Mouse (Mus musculus): ENCODE measurements around the gene Csnk2a1.
A peak's percentile ranks its signal among the peaks of the same experiment; 100 is the strongest.
"Not testable (repeated sequence)": the region's sequence is repeated elsewhere in the genome, so short reads cannot be mapped to it uniquely, and the experiment has no call there.

The Csnk2a1 gene

GRCm38 (mm10) chr2:152226248-152227050 lies at the start of gene Csnk2a1:
Csnk2a1 (plus strand) TSS chr2:152226839.
- DNase-seq (ENCODE audit: low spot score in 2 of 2) = peak; percentile 93 to 94

GRCm38 (mm10) chr2:152177162-152177805 lies 49.4 kb upstream of the Csnk2a1 start:
- peak; percentile 84 to 90 for DNase-seq (ENCODE audit: low spot score in 2 of 2)

- no peak for DNase-seq (ENCODE audit: low spot score in 2 of 2)
These were observed 48.9 kb upstream of the Csnk2a1 start for GRCm38 (mm10) chr2:152177806-152178170.

- DNase-seq (ENCODE audit: low spot score in 2 of 2) = no peak
These were observed 48.3 kb upstream of the Csnk2a1 start for GRCm38 (mm10) chr2:152178345-152178744.

GRCm38 (mm10) chr2:152179301-152179700 lies 47.3 kb upstream of the Csnk2a1 start:
- DNase-seq (ENCODE audit: low spot score in 2 of 2) = no peak

GRCm38 (mm10) chr2:152180323-152180722 lies 46.3 kb upstream of the Csnk2a1 start:
- peak; percentile 93 for DNase-seq (ENCODE audit: low spot score in 2 of 2)

- no peak for DNase-seq (ENCODE audit: low spot score in 2 of 2)
These were observed 39.5 kb upstream of the Csnk2a1 start for GRCm38 (mm10) chr2:152187132-152187531.

- DNase-seq (ENCODE audit: low spot score in 2 of 2) = peak in 1 of 2 experiments; percentile 54
These were observed 37.4 kb upstream of the Csnk2a1 start for GRCm38 (mm10) chr2:152189213-152189612.

GRCm38 (mm10) chr2:152189640-152190039 lies 37.0 kb upstream of the Csnk2a1 start:
- DNase-seq (ENCODE audit: low spot score in 2 of 2) = peak; percentile 58 to 84

GRCm38 (mm10) chr2:152190161-152190560 lies 36.5 kb upstream of the Csnk2a1 start:
- no peak for DNase-seq (ENCODE audit: low spot score in 2 of 2)

- DNase-seq (ENCODE audit: low spot score in 2 of 2) = no peak
These were observed 33.9 kb upstream of the Csnk2a1 start for GRCm38 (mm10) chr2:152192591-152193345.

GRCm38 (mm10) chr2:152193346-152193710 lies 33.3 kb upstream of the Csnk2a1 start:
- no peak for DNase-seq (ENCODE audit: low spot score in 2 of 2)

GRCm38 (mm10) chr2:152194586-152194985 lies 32.1 kb upstream of the Csnk2a1 start:
- no peak for DNase-seq (ENCODE audit: low spot score in 2 of 2)

GRCm38 (mm10) chr2:152196896-152197295 lies 29.7 kb upstream of the Csnk2a1 start:
- DNase-seq (ENCODE audit: low spot score in 2 of 2) = no peak

- DNase-seq (ENCODE audit: low spot score in 2 of 2) = peak; percentile 60 to 76
These were observed 29.3 kb upstream of the Csnk2a1 start for GRCm38 (mm10) chr2:152197301-152197712.

GRCm38 (mm10) chr2:152206139-152206538 lies 20.5 kb upstream of the Csnk2a1 start:
- DNase-seq (ENCODE audit: low spot score in 2 of 2) = not testable (repeated sequence)

GRCm38 (mm10) chr2:152211871-152212270 lies 14.8 kb upstream of the Csnk2a1 start:
- DNase-seq (ENCODE audit: low spot score in 2 of 2) = no peak

- DNase-seq (ENCODE audit: low spot score in 2 of 2) = no peak
These were observed 9.7 kb upstream of the Csnk2a1 start for GRCm38 (mm10) chr2:152216975-152217374.

- DNase-seq (ENCODE audit: low spot score in 2 of 2) = no peak
These were observed 2.9 kb upstream of the Csnk2a1 start for GRCm38 (mm10) chr2:152223521-152224300.

GRCm38 (mm10) chr2:152225536-152225935 lies 1.1 kb upstream of the Csnk2a1 start:
- peak in 1 of 2 experiments; percentile 14 for DNase-seq (ENCODE audit: low spot score in 2 of 2)

- DNase-seq (ENCODE audit: low spot score in 2 of 2) = peak in 1 of 2 experiments; percentile 67
These were observed 427 bp downstream of the Csnk2a1 start for GRCm38 (mm10) chr2:152227051-152227481.

Data from heart, adult 9 months (tissue).